Mouse (Mus musculus): ENCODE results near the gene Abi3bp.

The Abi3bp gene

DNA sequence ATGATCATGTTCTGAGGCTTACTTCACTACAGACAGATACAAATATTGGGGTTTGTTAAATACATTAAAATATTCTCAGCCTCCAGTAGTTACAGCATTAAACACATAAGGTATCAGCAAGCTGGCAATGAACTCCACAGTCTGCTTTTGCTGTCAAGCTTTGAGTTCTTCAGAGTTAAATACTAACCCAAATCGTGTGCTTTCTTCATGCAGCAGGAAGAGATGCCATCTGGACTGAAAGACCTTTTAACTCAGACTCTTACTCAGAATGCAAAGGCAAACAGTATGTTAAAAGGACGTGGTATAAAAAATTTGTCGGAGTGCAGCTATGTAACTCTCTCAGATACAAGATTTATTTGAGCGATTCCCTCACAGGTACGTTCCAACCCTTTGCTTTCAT, 209.1 kb downstream of the Abi3bp start:
- no peak for DNase-seq (ENCODE audit: low spot score)

DNA sequence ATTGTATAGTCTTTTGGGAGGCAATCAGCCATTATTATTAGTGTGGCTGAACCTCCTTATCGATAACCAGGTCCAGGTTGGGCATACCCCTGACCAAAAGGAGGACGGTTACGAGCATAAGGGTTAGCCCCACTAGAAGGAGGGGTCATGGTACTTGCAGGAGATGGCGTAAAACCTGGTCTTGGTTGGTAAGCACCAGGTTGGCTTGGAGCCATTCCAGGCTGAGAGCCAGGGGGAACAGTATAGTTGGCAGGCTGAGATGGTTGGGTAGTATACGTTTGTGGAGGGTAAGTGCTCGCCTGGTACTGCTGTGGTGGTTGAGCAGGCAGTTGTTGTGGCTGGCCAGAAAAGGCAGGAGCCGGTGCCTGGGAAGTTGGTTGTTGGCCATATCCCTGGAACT, 213.0 kb downstream of the Abi3bp start:
- DNase-seq (ENCODE audit: low spot score) = no peak

DNA sequence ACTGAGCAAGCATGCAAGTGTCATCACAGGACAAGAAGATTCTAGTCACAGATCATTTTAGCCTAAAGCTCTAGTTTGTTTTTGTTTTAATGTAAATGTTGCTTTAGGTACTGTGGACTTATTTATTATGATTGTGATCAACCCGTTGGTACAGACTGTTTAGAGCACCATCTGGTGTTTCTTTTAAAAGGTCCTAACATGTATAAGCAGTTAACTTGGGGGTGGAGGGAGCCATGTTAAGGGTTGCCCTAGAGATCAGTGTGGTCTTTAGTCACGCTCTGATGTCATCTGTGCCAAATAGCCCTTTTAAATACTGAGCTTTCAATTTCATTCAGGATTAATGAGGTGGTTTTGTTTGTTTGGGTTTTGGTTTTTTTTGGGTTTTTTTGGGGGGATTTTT, 218.8 kb downstream of the Abi3bp start:
- no peak for DNase-seq (ENCODE audit: low spot score)

DNA sequence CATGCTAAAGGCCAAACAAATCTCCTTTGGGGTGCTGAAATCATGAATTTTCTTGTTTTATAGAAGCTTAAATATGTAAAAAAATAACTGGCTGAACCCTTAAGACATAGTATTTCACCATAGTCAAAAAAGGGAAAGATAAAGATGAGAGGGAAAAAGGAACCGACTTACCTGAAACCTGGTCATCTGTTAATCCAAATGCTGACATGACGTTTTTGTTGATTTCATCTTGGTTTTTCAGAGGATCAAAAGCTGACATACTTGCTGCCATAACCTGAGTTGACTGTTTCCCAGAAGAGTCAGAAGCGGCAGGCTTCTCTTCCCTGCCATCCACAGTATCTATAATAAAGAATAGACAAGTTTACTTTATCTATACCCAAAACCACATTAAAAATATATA, 223.2 kb downstream of the Abi3bp start:
- DNase-seq (ENCODE audit: low spot score) = no peak

DNA sequence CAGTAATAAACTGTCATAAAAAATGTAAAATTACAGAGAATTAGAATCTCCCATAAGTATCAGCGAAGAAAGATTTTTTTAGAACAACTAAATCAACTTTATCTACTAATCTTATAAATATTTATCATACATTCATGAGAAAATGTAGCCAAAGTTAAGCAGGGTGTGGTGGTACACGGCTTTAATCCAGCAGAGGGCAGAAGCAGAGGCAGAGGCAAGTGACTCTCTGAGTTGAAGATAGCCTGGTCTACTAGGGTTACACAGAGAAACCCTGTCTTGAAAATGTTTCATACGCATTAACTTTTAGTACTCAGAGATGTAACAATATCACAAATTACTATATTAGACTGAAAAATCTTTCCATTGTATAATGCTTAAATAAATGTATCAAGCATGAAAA, 228.1 kb downstream of the Abi3bp start:
- no peak for DNase-seq (ENCODE audit: low spot score)

DNA sequence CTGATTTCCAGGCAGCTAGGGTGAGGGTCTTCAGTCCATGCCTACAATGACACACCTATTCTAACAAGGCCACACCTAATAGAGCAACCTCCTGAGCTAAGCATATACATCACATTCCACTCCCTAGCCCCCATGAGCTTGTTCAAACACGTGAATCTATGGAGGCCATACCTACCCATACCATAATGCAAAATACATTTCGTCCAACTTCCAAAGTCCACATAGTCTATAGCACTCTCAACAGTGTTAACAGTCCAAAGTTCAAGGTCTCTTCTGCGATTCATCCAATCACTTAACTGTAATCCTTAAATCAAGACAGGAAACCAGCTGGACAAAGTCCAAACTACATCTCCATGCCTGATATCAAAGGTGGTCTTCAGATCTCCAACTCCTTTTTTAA, 232.4 kb downstream of the Abi3bp start:
- no peak for DNase-seq (ENCODE audit: low spot score)

DNA sequence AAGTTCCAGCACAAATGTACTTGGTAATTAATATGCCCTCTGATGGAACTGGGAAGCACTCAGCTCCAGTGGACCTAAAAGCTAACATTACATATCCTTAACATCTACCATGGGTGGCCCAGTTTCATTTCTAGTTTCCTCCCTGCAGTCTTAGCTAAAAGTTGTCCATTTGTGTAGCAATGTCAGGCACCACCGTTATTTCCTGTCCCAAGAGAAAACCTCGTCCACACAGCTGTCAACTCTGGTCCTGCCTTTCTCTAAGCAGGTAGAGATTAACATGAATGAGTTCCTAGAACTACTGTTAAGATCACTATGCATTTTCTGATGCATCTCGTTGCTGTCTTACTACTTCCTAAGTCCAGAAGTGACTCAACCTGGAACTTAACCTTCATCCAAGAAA, 237.9 kb downstream of the Abi3bp start:
- no peak for DNase-seq (ENCODE audit: low spot score)

DNA sequence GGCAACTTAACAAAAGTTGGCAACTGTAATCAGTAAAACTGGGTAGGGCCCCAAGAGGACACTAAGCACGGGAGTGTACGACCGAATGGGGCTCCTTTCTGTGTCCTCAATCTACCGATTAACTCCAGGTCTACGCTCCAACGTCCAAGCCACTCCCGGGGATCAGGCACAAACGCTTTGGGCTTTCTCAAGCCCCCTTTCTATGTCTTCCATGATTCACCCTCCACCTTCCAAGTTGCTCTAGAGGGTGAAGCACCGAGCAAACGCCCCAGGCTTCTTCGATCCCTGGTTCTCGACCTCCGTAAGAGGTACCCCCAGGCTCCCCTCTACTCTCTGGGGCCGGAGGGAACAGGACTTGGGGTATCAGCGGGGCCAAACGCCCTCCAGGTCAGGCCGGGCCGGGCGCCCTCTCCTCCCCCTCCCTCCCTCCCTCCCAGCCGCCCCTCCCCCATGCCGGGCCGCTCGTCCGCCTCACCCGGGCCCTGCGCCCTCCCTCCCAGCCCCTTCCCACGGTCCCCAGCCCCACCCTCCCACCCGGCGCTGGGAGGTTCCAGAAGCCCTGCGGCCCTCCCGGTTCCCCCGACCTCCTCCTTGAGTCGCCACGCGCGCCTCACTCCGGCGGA, 239.0 kb downstream of the Abi3bp start:
- DNase-seq (ENCODE audit: low spot score) = peak; percentile 26

DNA sequence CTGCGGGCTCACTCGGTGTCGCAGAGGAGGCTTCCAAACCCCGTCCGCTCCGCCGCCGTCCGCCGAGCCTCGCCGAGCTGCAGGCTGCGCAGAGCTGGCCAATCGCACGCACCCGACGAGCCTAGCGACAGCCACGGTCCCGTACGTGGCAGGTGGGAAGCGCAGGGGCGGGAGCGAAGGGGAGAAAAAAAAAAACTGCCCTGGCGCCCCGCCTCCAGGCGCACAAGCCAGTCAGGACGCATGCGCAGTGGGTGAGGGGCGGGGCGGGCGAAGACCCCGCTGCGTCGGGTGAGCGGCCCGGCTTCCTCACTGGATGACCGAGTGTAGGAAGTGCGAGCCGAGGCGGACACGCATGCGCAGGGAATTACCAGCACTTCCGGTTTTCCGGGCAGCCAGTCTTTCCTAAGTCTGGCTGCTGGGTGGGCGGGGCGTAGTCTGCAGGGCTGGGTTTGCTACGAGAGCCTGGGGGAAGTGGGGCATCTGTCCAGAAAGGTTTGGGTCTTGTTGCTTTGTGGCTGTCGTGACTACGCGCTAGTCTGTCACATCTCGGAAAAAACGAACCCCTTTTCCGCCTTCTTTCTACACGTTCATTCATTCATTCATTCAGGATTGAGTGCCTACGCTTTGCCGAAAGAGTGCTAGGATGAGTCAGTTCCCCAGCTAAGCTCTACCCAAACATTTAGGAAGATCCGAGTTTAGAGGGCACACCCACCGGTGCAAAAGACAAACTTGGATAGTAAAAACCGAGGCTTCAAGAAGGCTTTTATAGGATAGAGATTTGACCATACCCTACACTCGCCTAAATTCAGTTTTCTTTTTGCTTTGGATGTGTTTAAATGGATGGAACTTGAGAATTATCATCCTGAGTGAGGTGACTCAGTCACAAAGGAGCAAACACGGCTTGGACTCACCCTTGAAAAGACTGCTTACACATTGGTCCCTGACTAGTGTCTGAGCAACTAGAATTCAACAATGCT, 239.8 kb downstream of the Abi3bp start, which contains the start of gene Tfg:
Gene Tfg, minus strand, starts transcription at position 227 of the 977 bp plus-strand sequence.
- DNase-seq (ENCODE audit: low spot score) = peak; percentile 96

DNA sequence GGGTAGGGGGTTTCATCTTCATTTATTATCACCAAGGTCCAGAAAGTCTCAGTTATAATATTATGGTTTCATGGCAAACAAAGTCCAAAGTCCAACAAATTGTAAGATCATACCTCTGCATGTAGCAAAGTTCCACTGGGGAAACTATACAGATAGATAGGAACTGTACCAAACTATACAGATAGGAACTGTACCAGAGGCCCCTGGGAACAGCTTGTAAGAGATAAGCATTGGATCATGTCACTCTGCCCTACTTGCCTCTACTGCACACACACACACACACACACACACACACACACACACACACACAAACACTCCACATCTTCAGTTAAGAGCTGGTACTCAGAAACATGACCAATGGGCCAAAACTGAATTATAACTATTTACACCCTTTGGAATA, 241.4 kb downstream of the Abi3bp start:
- DNase-seq (ENCODE audit: low spot score) = no peak

DNA sequence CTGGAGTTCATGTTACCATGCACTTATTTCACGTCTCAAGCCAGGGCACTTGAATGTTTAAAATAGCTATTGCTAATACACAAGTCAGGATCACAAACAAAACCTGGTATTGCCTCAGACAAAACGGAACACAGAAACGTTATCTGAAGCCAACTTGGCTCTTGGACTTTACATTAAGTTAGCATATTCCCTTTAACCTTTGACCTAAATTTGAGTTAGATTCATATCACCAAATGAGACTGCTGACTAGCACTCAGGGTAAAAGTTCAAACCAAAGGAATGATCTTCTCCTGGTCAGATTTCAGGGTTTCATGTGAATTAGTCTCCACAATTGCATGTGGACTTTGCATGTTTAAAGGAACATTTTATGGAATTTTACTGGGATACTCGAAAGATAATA, 244.7 kb downstream of the Abi3bp start:
- DNase-seq (ENCODE audit: low spot score) = no peak

DNA sequence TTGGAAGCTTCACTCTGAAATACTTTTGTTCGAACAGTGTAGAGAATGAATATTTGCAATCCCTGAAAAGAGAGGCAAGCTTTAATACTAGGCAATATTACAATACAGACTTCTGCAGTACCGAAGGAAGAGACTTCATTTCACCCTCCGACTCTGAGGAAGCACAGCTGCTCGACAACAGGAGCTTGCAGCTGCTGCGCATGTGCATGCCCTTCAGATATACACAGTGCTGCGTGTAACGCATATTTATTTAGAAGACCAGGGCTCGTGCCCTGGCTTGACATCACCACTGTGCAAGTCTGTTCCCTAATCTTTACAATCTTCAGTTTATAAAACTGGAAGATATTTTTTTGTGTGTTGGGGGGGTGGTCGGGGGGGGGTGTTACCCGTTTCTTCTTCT, 247.2 kb downstream of the Abi3bp start:
- no peak for DNase-seq (ENCODE audit: low spot score)

DNA sequence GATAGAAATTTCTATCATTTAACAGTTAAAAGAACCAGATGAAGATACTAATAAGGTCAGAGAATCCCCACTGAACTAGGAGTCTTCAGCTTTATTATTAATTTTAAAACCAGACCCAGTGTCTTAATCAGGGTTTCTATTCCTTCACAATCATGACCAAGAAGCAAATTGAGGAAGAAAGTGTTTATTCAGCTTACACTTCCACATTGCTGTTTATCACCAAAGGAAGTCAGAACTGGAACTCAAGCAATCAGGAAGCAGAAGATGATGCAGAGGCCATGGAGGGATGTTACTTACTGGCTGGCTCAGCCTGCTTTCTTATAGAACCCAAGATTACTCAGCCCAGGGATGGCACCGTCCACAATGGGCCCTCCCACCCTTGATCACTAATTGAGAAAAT, 251.4 kb downstream of the Abi3bp start:
- no peak for DNase-seq (ENCODE audit: low spot score)

Measured in spleen, adult 12 weeks (tissue).